Mouse (Mus musculus) forelimb bud, embryonic 11.5 days (tissue): ENCODE data around the gene Gm11032.
"Not testable (repeated sequence)": the region's sequence is repeated elsewhere in the genome, so short reads cannot be mapped to it uniquely, and the experiment has no call there.

Experiments
- DNase-seq: peaks from one replicate; pipeline ENCODE4 v3.0.0-alpha.2; 2012; ENCODE audit warnings: low read depth, low spot score

The Gm11032 gene

GRCm38 (mm10) chr11:4625931-4626330 is 6.1 kb downstream of the Gm11032 start:
- no peak for DNase-seq

- DNase-seq: no peak
Observed at GRCm38 (mm10) chr11:4627636-4628035, 7.8 kb downstream of the Gm11032 start.

GRCm38 (mm10) chr11:4629861-4630280 is 10.0 kb downstream of the Gm11032 start:
- DNase-seq: no peak

GRCm38 (mm10) chr11:4633420-4633819 is 13.6 kb downstream of the Gm11032 start:
- no peak for DNase-seq

GRCm38 (mm10) chr11:4634395-4634794 is 14.5 kb downstream of the Gm11032 start:
- DNase-seq: no peak

- DNase-seq: no peak
Observed at GRCm38 (mm10) chr11:4636782-4637342, 17.0 kb downstream of the Gm11032 start.

- DNase-seq: peak; percentile 94
Observed at GRCm38 (mm10) chr11:4637534-4638234, 17.8 kb downstream of the Gm11032 start, which contains the start of gene Ascc2. TSS of gene Ascc2 (plus strand) at chr11:4637747.

- DNase-seq: no peak
Observed at GRCm38 (mm10) chr11:4638261-4638660, 18.4 kb downstream of the Gm11032 start.

- no peak for DNase-seq
Observed at GRCm38 (mm10) chr11:4641185-4641584, 21.3 kb downstream of the Gm11032 start.

GRCm38 (mm10) chr11:4643722-4644121 is 23.9 kb downstream of the Gm11032 start:
- DNase-seq: no peak

GRCm38 (mm10) chr11:4645180-4645579 is 25.3 kb downstream of the Gm11032 start:
- not testable (repeated sequence) for DNase-seq

- no peak for DNase-seq
Observed at GRCm38 (mm10) chr11:4646409-4646808, 26.5 kb downstream of the Gm11032 start.

GRCm38 (mm10) chr11:4659818-4660217 is 40.0 kb downstream of the Gm11032 start:
- DNase-seq: no peak

- no peak for DNase-seq
Observed at GRCm38 (mm10) chr11:4660309-4661025, 40.6 kb downstream of the Gm11032 start.

GRCm38 (mm10) chr11:4661324-4661723 is 41.5 kb downstream of the Gm11032 start:
- DNase-seq: no peak

- no peak for DNase-seq
Observed at GRCm38 (mm10) chr11:4661871-4662495, 42.1 kb downstream of the Gm11032 start.

GRCm38 (mm10) chr11:4662496-4662878 is 42.6 kb downstream of the Gm11032 start:
- DNase-seq: no peak
